Mouse (Mus musculus) C2C12 (cell line): ENCODE measurements around the gene Daam1. TPM values are rescaled to one million over a fixed set of nuclear protein-coding genes. Genes with fewer than 3 reads are reported as not detected.

Source experiments
- H3K27me3 ChIP-seq: one replicate; pipeline ENCODE4 v1.6.1; 2011; ENCODE audit not compliant: control insufficient read depth, insufficient read depth, insufficient read length
- H3K36me3 ChIP-seq: one replicate; pipeline ENCODE4 v1.6.1; 2011; ENCODE audit not compliant: control insufficient read depth, insufficient read depth
- H3K4me3 ChIP-seq: one replicate; pipeline ENCODE4 v1.5.1; 2011; ENCODE audit warnings: mild to moderate bottlenecking, control low read depth; ENCODE audit not compliant: poor library complexity, insufficient read depth, severe bottlenecking
- H3K79me2 ChIP-seq: one replicate; pipeline ENCODE4 v1.6.1; 2011; ENCODE audit not compliant: control insufficient read depth, insufficient read depth
- H3K79me3 ChIP-seq: one replicate; pipeline ENCODE4 v1.6.1; 2011; ENCODE audit warnings: low read depth, control low read depth
- H3ac ChIP-seq: one replicate; pipeline ENCODE3; 2011; ENCODE audit warnings: low read depth; ENCODE audit not compliant: control insufficient read depth, insufficient read length
- CEBPB ChIP-seq: IDR thresholded peaks from one replicate; pipeline ENCODE4 v1.6.1; 2011; ENCODE audit warnings: low read depth, mild to moderate bottlenecking, control low read depth, moderate library complexity
- CTCF ChIP-seq: IDR thresholded peaks from one replicate; pipeline ENCODE4 v1.5.1; 2011; ENCODE audit not compliant: control insufficient read depth, insufficient read depth, insufficient read length
- FOSL1 ChIP-seq: IDR thresholded peaks from one replicate; pipeline ENCODE4 v1.8.0; 2011; ENCODE audit warnings: mild to moderate bottlenecking, low read length; ENCODE audit not compliant: poor library complexity, insufficient read depth, severe bottlenecking
- MAX ChIP-seq: IDR thresholded peaks from one replicate; pipeline ENCODE4 v1.6.1; 2011; ENCODE audit warnings: mild to moderate bottlenecking, control low read depth
- MYOD1 ChIP-seq: IDR thresholded peaks from one replicate; pipeline ENCODE4 v1.6.1; 2011; ENCODE audit warnings: low read depth; ENCODE audit not compliant: control insufficient read depth, insufficient read length
- MYOG ChIP-seq: IDR thresholded peaks from one replicate; pipeline ENCODE4 v1.6.1; 2011; ENCODE audit not compliant: control insufficient read depth, insufficient read length; ENCODE audit errors: extremely low read depth
- USF1 ChIP-seq: IDR thresholded peaks from one replicate; pipeline ENCODE4 v1.6.1; 2011; ENCODE audit warnings: low read depth, mild to moderate bottlenecking, control low read depth, moderate library complexity
- polyA plus RNA-seq: library from polyadenylated mRNA; unstranded; fragments of >200 nt; fragmentation: generic; extraction: Trizol; gene quantifications from one replicate; pipeline ENCODE4 v1.2.1, GENCODE M21; 2012; ENCODE audit warnings: missing spikeins

Daam1 gene
- polyA plus RNA-seq, 1 experiment, result 3.2 TPM

- H3K4me3 ChIP-seq, result no peak overlapping the region
- H3K36me3 ChIP-seq, result peaks cover 23% of the 10 kb centered on the region
- H3K79me2 ChIP-seq, result no peaks in the 10 kb centered on the region
- H3ac ChIP-seq, result no peak overlapping the region
- TF ChIP-seq MAX (no peak), MYOD1 (no peak), CEBPB (no peak), CTCF (no peak), MYOG (no peak), USF1 (no peak), FOSL1 (no peak)
- H3K27me3 ChIP-seq, result no peaks in the 10 kb centered on the region
- H3K79me3 ChIP-seq, result no peaks in the 10 kb centered on the region
These were observed 165.0 kb downstream of the Daam1 start for GRCm38 (mm10) chr12:71995831-71996230.

GRCm38 (mm10) chr12:71996920-71997319, 166.0 kb downstream of the Daam1 start:
- Histone ChIP-seq H3K4me3 (no peak overlapping the region), H3K27me3 (no peaks in the 10 kb centered on the region), H3K79me3 (no peaks in the 10 kb centered on the region), H3K36me3 (peaks cover 14% of the 10 kb centered on the region), H3ac (no peak overlapping the region), H3K79me2 (no peaks in the 10 kb centered on the region)
- TF ChIP-seq USF1 (no peak), CTCF (no peak), MYOD1 (no peak), FOSL1 (no peak), MYOG (no peak), CEBPB (no peak), MAX (no peak)

- TF ChIP-seq USF1 (no peak), MYOD1 (no peak), MAX (no peak), FOSL1 (no peak), CTCF (no peak), MYOG (no peak)
- Histone ChIP-seq H3K79me2 (no peaks in the 10 kb centered on the region), H3K36me3 (peaks cover 9% of the 10 kb centered on the region), H3ac (no peak overlapping the region), H3K4me3 (no peak overlapping the region), H3K79me3 (no peaks in the 10 kb centered on the region), H3K27me3 (no peaks in the 10 kb centered on the region)
These were observed 166.5 kb downstream of the Daam1 start for GRCm38 (mm10) chr12:71997364-71997763.

- no peaks in the 10 kb centered on the region for H3K79me3 ChIP-seq
- no peaks in the 10 kb centered on the region for H3K27me3 ChIP-seq
- H3ac ChIP-seq, result no peak overlapping the region
- H3K79me2 ChIP-seq, result no peaks in the 10 kb centered on the region
- H3K36me3 ChIP-seq, result no peaks in the 10 kb centered on the region
- no peak for TF ChIP-seq CTCF
- no peak for TF ChIP-seq FOSL1
- no peak for TF ChIP-seq MYOD1
- no peak overlapping the region for H3K4me3 ChIP-seq
These were observed 167.8 kb downstream of the Daam1 start for GRCm38 (mm10) chr12:71998653-71999052.

GRCm38 (mm10) chr12:71999671-72000070, 168.8 kb downstream of the Daam1 start:
- Histone ChIP-seq H3K27me3 (no peaks in the 10 kb centered on the region), H3K79me2 (no peaks in the 10 kb centered on the region), H3K79me3 (no peaks in the 10 kb centered on the region), H3K4me3 (no peak overlapping the region), H3K36me3 (no peaks in the 10 kb centered on the region), H3ac (no peak overlapping the region)
- TF ChIP-seq USF1, result no peak
- no peak for TF ChIP-seq CTCF
- no peak for TF ChIP-seq MYOG

- H3ac ChIP-seq, result no peak overlapping the region
- no peak for TF ChIP-seq MAX
- TF ChIP-seq CEBPB, result no peak
- no peak for TF ChIP-seq CTCF
- TF ChIP-seq USF1, result no peak
- no peak for TF ChIP-seq MYOG
- no peak for TF ChIP-seq FOSL1
- no peak for TF ChIP-seq MYOD1
- no peaks in the 10 kb centered on the region for H3K36me3 ChIP-seq
- H3K79me2 ChIP-seq, result no peaks in the 10 kb centered on the region
- no peaks in the 10 kb centered on the region for H3K27me3 ChIP-seq
- H3K4me3 ChIP-seq, result no peak overlapping the region
- H3K79me3 ChIP-seq, result no peaks in the 10 kb centered on the region
These were observed 170.9 kb downstream of the Daam1 start for GRCm38 (mm10) chr12:72001811-72002210.

GRCm38 (mm10) chr12:72005307-72005706, 174.4 kb downstream of the Daam1 start:
- TF ChIP-seq CTCF, result no peak
- no peak for TF ChIP-seq CEBPB
- TF ChIP-seq MYOG, result no peak
- no peak for TF ChIP-seq USF1
- TF ChIP-seq MYOD1, result no peak
- TF ChIP-seq MAX, result no peak
- no peak for TF ChIP-seq FOSL1

More at GRCm38 (mm10) chr12:72005307-72005706, 174.4 kb downstream of the Daam1 start:
- no peaks in the 10 kb centered on the region for H3K79me3 ChIP-seq
- no peaks in the 10 kb centered on the region for H3K79me2 ChIP-seq
- H3K4me3 ChIP-seq, result no peak overlapping the region
- H3K27me3 ChIP-seq, result no peaks in the 10 kb centered on the region
- no peaks in the 10 kb centered on the region for H3K36me3 ChIP-seq
- H3ac ChIP-seq, result no peak overlapping the region
